In genomic region chr1:75387929-75388897, GRCm38 (mm10) we compare ENCODE assay signal across 8 mouse cellular contexts. TPM values are rescaled to one million over a fixed set of nuclear protein-coding genes. Genes with fewer than 3 reads are reported as not detected.
A peak's percentile ranks its signal among the peaks of the same experiment; 100 is the strongest.
DNase-seq lines count a peak whose midpoint lies in the region; ATAC-seq lines count a peak whose summit lies in the region.

No protein-coding gene starts in this region.

- no peak overlapping the region for H3K27ac ChIP-seq in liver, embryonic 12.5 days

- H3K4me3 ChIP-seq in liver, embryonic 12.5 days, result no peak overlapping the region; the same call in 1 of the 2 replicates

- H3K9ac ChIP-seq in liver, embryonic 12.5 days, result peak overlapping the region; percentile 6; the same call in 1 of the 2 replicates

- ATAC-seq in liver, embryonic 12.5 days, result no peak

- peaks cover 86% of the 10 kb centered on the region for H3K27me3 ChIP-seq in liver, embryonic 12.5 days (replicated peaks)

- H3K4me2 ChIP-seq in liver, embryonic 12.5 days, result peak overlapping the region; percentile 37

- 6% methylated on average over 94 of the region's 94 CpGs for WGBS in liver, embryonic 12.5 days (ENCODE audit: insufficient replicate concordance)

- H3K4me1 ChIP-seq in liver, embryonic 12.5 days, result peaks cover 13% of the 10 kb centered on the region; the same call in 1 of the 2 replicates

- H3K9me3 ChIP-seq in liver, embryonic 12.5 days (replicated peaks), result no peaks in the 10 kb centered on the region

- DNase-seq in cerebellum, adult 11 months, result peak; percentile 41
- DNase-seq in cerebellum, postnatal 4 days (ENCODE audit: low spot score in 2 of 2), result no peak
- DNase-seq in right cerebral cortex, postnatal 4 days, result peak; percentile 40
- no peak for DNase-seq in right cerebral cortex, postnatal 10 days (ENCODE audit: low spot score in 2 of 2)
- no peak for DNase-seq in frontal cortex, adult 2 months (ENCODE audit: extremely low spot score in 1 of 2, low spot score in 1 of 2)
- DNase-seq in c-Kit-positive CD71-positive TER-119-positive erythroid progenitor cells, embryonic 14.5 days (ENCODE audit: low spot score), result no peak
- no peak for DNase-seq in urinary bladder, adult 2 months (ENCODE audit: low spot score)

- no peaks in the 10 kb centered on the region for H3K36me3 ChIP-seq in liver, embryonic 12.5 days

RNA-seq across cellular contexts. Expression of gene Speg, which starts 13.1 kb away (rescaled TPM):
- 11.4 and 14.3 TPM in 2 replicates for polyA plus RNA-seq in liver, embryonic 12.5 days (2016; fragmentation: Nextera tagmentation; extraction: Ambion mirVana)
- polyA plus RNA-seq in frontal cortex, adult 2 months (2012; rRNA removed), result 134 and 135 TPM in 2 replicates
- polyA plus RNA-seq in urinary bladder, adult 2 months (2012; rRNA removed), result 91.1 and 102 TPM in 2 replicates

RNA-seq across cellular contexts. Expression of gene Des, which starts 28.1 kb away (rescaled TPM):
- polyA plus RNA-seq in liver, embryonic 12.5 days (2016; fragmentation: Nextera tagmentation; extraction: Ambion mirVana), result 6.9 and 7.4 TPM in 2 replicates
- polyA plus RNA-seq in frontal cortex, adult 2 months (2012; rRNA removed), result 2.5 and 3.5 TPM in 2 replicates
- 1,825 and 2,682 TPM in 2 replicates for polyA plus RNA-seq in urinary bladder, adult 2 months (2012; rRNA removed)

RNA-seq across cellular contexts. Expression of gene Gmppa, which starts 47.5 kb away (rescaled TPM):
- 44.0 and 47.9 TPM in 2 replicates for polyA plus RNA-seq in liver, embryonic 12.5 days (2016; fragmentation: Nextera tagmentation; extraction: Ambion mirVana)
- polyA plus RNA-seq in frontal cortex, adult 2 months (2012; rRNA removed), result 101 and 111 TPM in 2 replicates
- polyA plus RNA-seq in urinary bladder, adult 2 months (2012; rRNA removed), result 140 and 188 TPM in 2 replicates

Comparison
In these comparisons a context has a peak if more than half of its experiments do, and no peak if none do; other contexts are left out.
1. DNase-seq: peak in cerebellum, adult 11 months (single experiment) and right cerebral cortex, postnatal 4 days (single experiment); none in cerebellum, postnatal 4 days (0 of 2), right cerebral cortex, postnatal 10 days (0 of 2), frontal cortex, adult 2 months (0 of 2), c-Kit-positive CD71-positive TER-119-positive erythroid progenitor cells, embryonic 14.5 days (single experiment) and urinary bladder, adult 2 months (single experiment).
2. RNA of gene Des, which starts 28.1 kb away (polyA plus RNA-seq): 1,825 to 2,682 TPM in urinary bladder, adult 2 months; 6.9 to 7.4 TPM in liver, embryonic 12.5 days and 2.5 to 3.5 TPM in frontal cortex, adult 2 months; every median in the first group is over 100 times any median in the second.